Mouse (Mus musculus) small intestine, adult 2 months (tissue): Measurements from ENCODE around the gene Hnrnpm.
"Not testable (repeated sequence)": the region's sequence is repeated elsewhere in the genome, so short reads cannot be mapped to it uniquely, and the experiment has no call there.

Experiments
- CTCF ChIP-seq: fragments of 200-500 bp; IDR thresholded peaks from 2 replicates; pipeline ENCODE4 v1.5.1; 2012; ENCODE audit warnings: low read depth, mild to moderate bottlenecking, control low read depth, inconsistent platforms, low read length, moderate library complexity, mixed read lengths; ENCODE audit not compliant: insufficient replicate concordance, insufficient read length; ENCODE audit errors: extremely low read depth
- POLR2A ChIP-seq: fragments of 200-500 bp; IDR thresholded peaks from 2 replicates; pipeline ENCODE4 v1.6.1; 2012; ENCODE audit warnings: low read depth, mild to moderate bottlenecking, control low read depth, inconsistent platforms, low read length, moderate library complexity

DNA sequence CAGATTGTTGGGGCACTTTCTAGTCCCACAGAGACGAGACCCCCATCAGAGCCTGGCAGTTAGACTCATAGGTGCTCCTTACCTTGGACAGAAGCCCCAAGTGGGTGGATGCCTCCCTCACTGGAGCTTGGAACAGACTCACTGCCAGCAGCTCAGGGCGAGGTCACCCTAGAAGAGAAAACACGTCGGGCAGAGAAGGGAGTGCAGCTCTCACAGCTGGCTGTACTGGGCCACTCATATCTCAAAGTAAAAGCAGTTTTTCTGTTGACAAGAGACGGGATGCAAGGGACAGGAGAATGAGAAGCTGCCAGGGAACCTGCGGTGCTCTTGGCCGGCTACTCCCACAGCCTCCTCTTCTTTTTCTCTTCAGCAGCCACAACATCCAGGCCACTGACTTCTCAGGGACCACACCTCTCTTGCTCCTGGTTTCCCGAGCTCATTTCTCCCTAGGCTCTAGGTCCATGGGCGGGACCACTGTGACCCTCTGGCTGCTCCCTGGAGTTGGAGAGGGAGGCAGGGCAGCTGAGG lies 46.0 kb upstream of the Hnrnpm start:
- not testable (repeated sequence) for TF ChIP-seq POLR2A, CTCF
